Mouse (Mus musculus) brain, adult 2 months (tissue): ENCODE data around the gene Nr1h5.

Experiments used
- DNase-seq: peaks from one replicate; pipeline ENCODE4 v3.0.0; 2011; ENCODE audit warnings: low read depth, low spot score

Gene Nr1h5

GRCm38 (mm10) chr3:102964033-102964432 lies at the start of gene Nr1h5:
Gene Nr1h5, minus strand, starts transcription at chr3:102964133.
- DNase-seq: no peak

- DNase-seq: no peak
Observed at GRCm38 (mm10) chr3:103001595-103001994, 37.7 kb upstream of the Nr1h5 start.

GRCm38 (mm10) chr3:102997591-102997990 lies 33.7 kb upstream of the Nr1h5 start:
- DNase-seq: no peak

GRCm38 (mm10) chr3:102997036-102997435 lies 33.1 kb upstream of the Nr1h5 start:
- DNase-seq: no peak

GRCm38 (mm10) chr3:102995605-102996321 lies 31.8 kb upstream of the Nr1h5 start, which contains the start of gene Sike1:
Gene Sike1, plus strand, starts transcription at chr3:102995708.
- DNase-seq: peak; percentile 97

GRCm38 (mm10) chr3:102995233-102995604 lies 31.3 kb upstream of the Nr1h5 start:
- DNase-seq: no peak

- DNase-seq: peak; percentile 65
Observed at GRCm38 (mm10) chr3:102992936-102993335, 29.0 kb upstream of the Nr1h5 start.

GRCm38 (mm10) chr3:102991041-102991440 lies 27.1 kb upstream of the Nr1h5 start:
- no peak for DNase-seq

- DNase-seq: no peak
Observed at GRCm38 (mm10) chr3:102980349-102980736, 16.4 kb upstream of the Nr1h5 start.

- DNase-seq: peak; percentile 63
Observed at GRCm38 (mm10) chr3:102979550-102980348, 15.8 kb upstream of the Nr1h5 start.

- no peak for DNase-seq
Observed at GRCm38 (mm10) chr3:102976906-102977305, 13.0 kb upstream of the Nr1h5 start.

- DNase-seq: no peak
Observed at GRCm38 (mm10) chr3:102970508-102970907, 6.6 kb upstream of the Nr1h5 start.

- no peak for DNase-seq
Observed at GRCm38 (mm10) chr3:102970067-102970466, 6.1 kb upstream of the Nr1h5 start.

GRCm38 (mm10) chr3:102955596-102955995 lies 8.3 kb downstream of the Nr1h5 start:
- DNase-seq: no peak

- DNase-seq: no peak
Observed at GRCm38 (mm10) chr3:102955143-102955542, 8.8 kb downstream of the Nr1h5 start.

- DNase-seq: no peak
Observed at GRCm38 (mm10) chr3:102954476-102954875, 9.5 kb downstream of the Nr1h5 start.

GRCm38 (mm10) chr3:102946861-102947260 lies 17.1 kb downstream of the Nr1h5 start:
- no peak for DNase-seq

GRCm38 (mm10) chr3:102946312-102946711 lies 17.6 kb downstream of the Nr1h5 start:
- no peak for DNase-seq

GRCm38 (mm10) chr3:102938100-102938499 lies 25.8 kb downstream of the Nr1h5 start:
- DNase-seq: peak; percentile 9

GRCm38 (mm10) chr3:102935451-102936354 lies 28.2 kb downstream of the Nr1h5 start, which contains the start of gene Sycp1:
Gene Sycp1, minus strand, starts transcription at chr3:102936100.
- DNase-seq: no peak

GRCm38 (mm10) chr3:102899136-102899535 lies 64.8 kb downstream of the Nr1h5 start:
- DNase-seq: no peak
